Mouse (Mus musculus) stomach, postnatal 0 days (tissue): ENCODE measurements around the gene Pgm5.

Source experiments
- CTCF ChIP-seq: IDR thresholded peaks from 2 replicates; pipeline ENCODE4 v1.5.1; 2016; ENCODE audit warnings: antibody characterized with exemption, low read depth, mild to moderate bottlenecking, moderate library complexity
- EP300 ChIP-seq: optimal IDR thresholded peaks from 2 replicates; pipeline ENCODE3; 2016; ENCODE audit warnings: antibody characterized with exemption

DNA sequence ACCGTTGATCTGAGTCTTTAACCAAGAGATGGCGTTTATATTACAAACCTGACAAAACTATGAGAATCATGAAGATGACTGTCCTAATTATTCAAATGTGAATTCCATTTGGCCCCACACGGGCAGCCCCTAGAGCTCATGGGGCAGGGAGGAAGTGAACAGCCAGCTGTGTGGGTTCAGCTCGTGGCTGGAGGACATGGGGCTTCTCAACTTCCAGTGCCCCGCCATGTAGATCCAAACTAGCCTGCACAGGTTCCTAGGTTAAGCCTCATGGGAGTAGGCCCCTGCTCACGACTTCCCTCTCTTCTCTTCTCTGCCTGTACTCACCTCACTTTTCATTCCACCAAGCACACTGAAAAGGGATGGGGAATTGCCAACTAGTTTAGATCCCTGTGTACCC, 173.3 kb downstream of the Pgm5 start:
- TF ChIP-seq EP300, result no peak
- TF ChIP-seq CTCF, result no peak
